Mouse (Mus musculus) cerebellum, postnatal 25 days (tissue): Measurements from ENCODE around the gene Cdh5.

Experiments used
- DNase-seq, 2 experiments: peaks; one replicate each; pipeline ENCODE4 v3.0.0; 2021; ENCODE audit warnings: mixed read lengths in 2 of 2

Cdh5 gene

GRCm38 (mm10) chr8:104136277-104136676, 34.9 kb downstream of the Cdh5 start:
- DNase-seq, result no peak

- DNase-seq, result no peak
Measured at GRCm38 (mm10) chr8:104137636-104138035, 36.2 kb downstream of the Cdh5 start.

GRCm38 (mm10) chr8:104140611-104141010, 39.2 kb downstream of the Cdh5 start:
- DNase-seq, result no peak

- no peak for DNase-seq
Measured at GRCm38 (mm10) chr8:104142415-104142814, 41.0 kb downstream of the Cdh5 start.

- no peak for DNase-seq
Measured at GRCm38 (mm10) chr8:104143379-104143778, 42.0 kb downstream of the Cdh5 start.

- peak in 1 of 2 experiments; percentile 16 for DNase-seq
Measured at GRCm38 (mm10) chr8:104144434-104145216, 43.2 kb downstream of the Cdh5 start.

GRCm38 (mm10) chr8:104145981-104146689, 44.7 kb downstream of the Cdh5 start:
- DNase-seq, result peak; percentile 83 to 88

- no peak for DNase-seq
Measured at GRCm38 (mm10) chr8:104146717-104147494, 45.5 kb downstream of the Cdh5 start.

GRCm38 (mm10) chr8:104147947-104148346, 46.5 kb downstream of the Cdh5 start:
- DNase-seq, result no peak

GRCm38 (mm10) chr8:104160731-104161130, 59.3 kb downstream of the Cdh5 start:
- no peak for DNase-seq

- DNase-seq, result no peak
Measured at GRCm38 (mm10) chr8:104169461-104169860, 68.0 kb downstream of the Cdh5 start.

- peak; percentile 42 to 54 for DNase-seq
Measured at GRCm38 (mm10) chr8:104170118-104171049, 69.0 kb downstream of the Cdh5 start, which contains the start of gene Bean1. Gene Bean1, plus strand, starts transcription at chr8:104170442.

- no peak for DNase-seq
Measured at GRCm38 (mm10) chr8:104171050-104171620, 69.7 kb downstream of the Cdh5 start.

- DNase-seq, result no peak
Measured at GRCm38 (mm10) chr8:104172420-104172819, 71.0 kb downstream of the Cdh5 start.

GRCm38 (mm10) chr8:104175848-104176527, 74.6 kb downstream of the Cdh5 start:
- DNase-seq, result no peak

GRCm38 (mm10) chr8:104177054-104177453, 75.6 kb downstream of the Cdh5 start:
- DNase-seq, result no peak

- no peak for DNase-seq
Measured at GRCm38 (mm10) chr8:104184905-104185304, 83.5 kb downstream of the Cdh5 start.

GRCm38 (mm10) chr8:104186827-104187226, 85.4 kb downstream of the Cdh5 start:
- DNase-seq, result no peak

GRCm38 (mm10) chr8:104187622-104188021, 86.2 kb downstream of the Cdh5 start:
- no peak for DNase-seq

- DNase-seq, result no peak
Measured at GRCm38 (mm10) chr8:104188459-104188858, 87.0 kb downstream of the Cdh5 start.
